Mouse (Mus musculus): ENCODE measurements at regions not wholly inside any gene's neighbourhood (a gene's known extent, or its start where the extent isn't known, plus 50 kb on each side); places are given as distances from the start of the nearest gene placed in this dataset.

DNA sequence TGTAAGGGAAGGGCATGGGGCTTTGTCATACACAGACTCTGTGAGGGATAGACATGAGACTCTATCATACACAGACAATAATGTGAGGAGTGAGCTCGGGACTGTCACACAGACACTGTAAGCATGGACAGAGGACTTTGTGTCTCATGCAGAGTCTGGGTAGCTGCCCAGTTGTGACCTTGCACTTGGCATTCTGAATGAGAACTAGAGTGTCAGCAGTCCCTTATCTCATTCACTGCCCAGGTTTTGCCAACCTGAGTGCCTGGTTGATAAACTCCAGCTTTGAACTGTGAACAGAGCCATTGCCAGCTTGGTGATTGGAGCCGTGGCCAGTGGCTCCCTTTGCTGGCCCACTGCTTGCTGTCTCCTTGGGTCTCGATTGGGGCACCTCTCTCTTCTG, 75.5 kb upstream of the Otos start:
- Histone ChIP-seq H3K4me1 (replicated peaks; ENCODE audit: control insufficient read depth, insufficient read depth, low read length) (no peaks in the 10 kb centered on the region), H3K9ac (ENCODE audit: low read depth, low read length) (no peak overlapping the region), H3K27ac (ENCODE audit: low read depth, low read length) (no peak overlapping the region), H3K36me3 (ENCODE audit: control insufficient read depth, insufficient read depth, low read length) (no peaks in the 10 kb centered on the region), H3K27me3 (ENCODE audit: control insufficient read depth, insufficient read depth, low read length) (no peaks in the 10 kb centered on the region), H3K4me2 (replicated peaks; ENCODE audit: low read depth, low read length) (no peak overlapping the region), H3K9me3 (ENCODE audit: control insufficient read depth, low read length) (no peaks in the 10 kb centered on the region), H3K4me3 (ENCODE audit: low read depth, low read length) (no peak overlapping the region)
- WGBS: 86% methylated on average over 3 of the region's 3 CpGs
- DNase-seq (ENCODE audit: low spot score) (no peak), ATAC-seq (ENCODE audit: low FRiP score) (no peak)

DNA sequence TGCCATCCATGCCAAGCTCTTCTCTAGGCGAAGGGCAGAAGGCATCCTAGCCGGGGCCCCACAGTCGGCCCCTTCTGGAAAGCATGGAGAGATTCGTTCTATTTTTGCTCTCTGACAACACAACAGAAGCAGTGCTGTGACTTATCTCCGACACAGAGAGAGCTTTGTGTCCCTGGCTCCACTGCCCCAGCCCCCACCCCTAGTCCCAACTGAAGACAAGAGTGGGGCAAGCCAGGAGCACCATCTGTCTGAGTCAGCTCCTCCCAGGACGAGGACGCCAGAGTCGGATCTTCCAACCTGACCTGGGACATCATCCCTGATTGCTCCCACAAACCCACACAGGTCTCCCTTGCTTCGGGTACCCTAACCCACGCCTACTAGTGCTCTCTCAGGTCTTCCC, 71.9 kb upstream of the Otos start:
- Histone ChIP-seq H3K4me2 (replicated peaks; ENCODE audit: low read depth, low read length) (no peak overlapping the region), H3K4me1 (replicated peaks; ENCODE audit: control insufficient read depth, insufficient read depth, low read length) (no peaks in the 10 kb centered on the region), H3K9me3 (ENCODE audit: control insufficient read depth, low read length) (no peaks in the 10 kb centered on the region), H3K27me3 (ENCODE audit: control insufficient read depth, insufficient read depth, low read length) (no peaks in the 10 kb centered on the region), H3K4me3 (ENCODE audit: low read depth, low read length) (no peak overlapping the region), H3K9ac (ENCODE audit: low read depth, low read length) (no peak overlapping the region), H3K27ac (ENCODE audit: low read depth, low read length) (no peak overlapping the region), H3K36me3 (ENCODE audit: control insufficient read depth, insufficient read depth, low read length) (no peaks in the 10 kb centered on the region)
- DNase-seq (ENCODE audit: low spot score) (no peak), ATAC-seq (ENCODE audit: low FRiP score) (no peak)
- WGBS: 73% methylated on average over 10 of the region's 10 CpGs

DNA sequence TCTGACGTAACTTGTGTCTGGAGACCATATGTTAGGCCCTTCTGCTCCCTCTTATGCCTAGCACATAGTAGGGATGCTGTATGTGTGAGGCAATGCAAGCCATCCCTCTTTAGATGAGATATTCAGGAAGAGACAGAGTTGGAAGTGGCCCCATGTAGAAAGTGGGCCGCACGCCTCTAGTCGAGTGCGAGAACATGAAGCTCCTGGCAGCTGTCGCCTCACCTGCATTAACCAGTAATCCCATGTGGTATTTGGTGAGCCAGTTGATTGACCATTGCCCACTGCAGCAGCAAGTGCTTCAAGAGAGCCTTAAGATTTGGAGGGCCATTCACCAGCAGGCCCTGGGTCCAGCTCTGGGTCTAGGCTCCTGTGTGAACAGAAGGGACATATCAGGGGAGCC, 71.2 kb upstream of the Otos start:
- H3K4me3 ChIP-seq (ENCODE audit: low read depth, low read length): no peak overlapping the region
- DNase-seq (ENCODE audit: low spot score) (no peak), ATAC-seq (ENCODE audit: low FRiP score) (no peak)
- 0 out of 2 replicates have a peak, but pooled peaks cover under 1% of the 10 kb centered on the region for H3K4me1 ChIP-seq (replicated peaks; ENCODE audit: control insufficient read depth, insufficient read depth, low read length)
- no peaks in the 10 kb centered on the region for H3K36me3 ChIP-seq (ENCODE audit: control insufficient read depth, insufficient read depth, low read length)
- no peaks in the 10 kb centered on the region for H3K9me3 ChIP-seq (ENCODE audit: control insufficient read depth, low read length)
- 95% methylated on average over 6 of the region's 6 CpGs for WGBS
- H3K27me3 ChIP-seq (ENCODE audit: control insufficient read depth, insufficient read depth, low read length): no peaks in the 10 kb centered on the region
- H3K4me2 ChIP-seq (replicated peaks; ENCODE audit: low read depth, low read length): no peak overlapping the region
- H3K27ac ChIP-seq (ENCODE audit: low read depth, low read length): no peak overlapping the region
- H3K9ac ChIP-seq (ENCODE audit: low read depth, low read length): no peak overlapping the region

DNA sequence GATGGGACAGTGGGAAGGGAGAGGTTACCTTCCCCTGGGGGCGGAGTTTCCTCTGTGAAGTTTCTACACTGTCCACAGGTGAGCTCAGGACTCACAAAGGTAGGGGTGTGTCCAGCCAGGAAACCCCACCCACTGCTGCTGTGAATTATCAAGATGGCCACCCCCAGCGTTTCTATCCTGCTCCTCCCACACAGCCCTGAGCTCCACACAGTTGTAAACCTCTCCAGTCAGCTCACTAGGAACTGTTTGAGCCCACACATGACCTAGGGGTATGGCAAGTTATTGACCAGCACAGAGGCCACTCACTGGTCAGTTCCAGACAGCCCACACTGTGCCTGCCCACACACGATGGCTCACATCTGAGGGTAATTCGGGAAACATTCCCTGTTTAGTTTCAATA, 69.5 kb upstream of the Otos start:
- no peaks in the 10 kb centered on the region for H3K27me3 ChIP-seq (ENCODE audit: control insufficient read depth, insufficient read depth, low read length)
- no peak overlapping the region for H3K27ac ChIP-seq (ENCODE audit: low read depth, low read length)
- H3K4me2 ChIP-seq (replicated peaks; ENCODE audit: low read depth, low read length): no peak overlapping the region
- H3K9me3 ChIP-seq (ENCODE audit: control insufficient read depth, low read length): no peaks in the 10 kb centered on the region
- no peak for ATAC-seq (ENCODE audit: low FRiP score)
- no peak overlapping the region for H3K4me3 ChIP-seq (ENCODE audit: low read depth, low read length)
- H3K36me3 ChIP-seq (ENCODE audit: control insufficient read depth, insufficient read depth, low read length): no peaks in the 10 kb centered on the region
- no peak for DNase-seq (ENCODE audit: low spot score)
- H3K4me1 ChIP-seq (replicated peaks; ENCODE audit: control insufficient read depth, insufficient read depth, low read length): peaks cover 2% of the 10 kb centered on the region; the same call in 1 of the 2 replicates
- 77% methylated on average over 4 of the region's 4 CpGs for WGBS
- no peak overlapping the region for H3K9ac ChIP-seq (ENCODE audit: low read depth, low read length)

DNA sequence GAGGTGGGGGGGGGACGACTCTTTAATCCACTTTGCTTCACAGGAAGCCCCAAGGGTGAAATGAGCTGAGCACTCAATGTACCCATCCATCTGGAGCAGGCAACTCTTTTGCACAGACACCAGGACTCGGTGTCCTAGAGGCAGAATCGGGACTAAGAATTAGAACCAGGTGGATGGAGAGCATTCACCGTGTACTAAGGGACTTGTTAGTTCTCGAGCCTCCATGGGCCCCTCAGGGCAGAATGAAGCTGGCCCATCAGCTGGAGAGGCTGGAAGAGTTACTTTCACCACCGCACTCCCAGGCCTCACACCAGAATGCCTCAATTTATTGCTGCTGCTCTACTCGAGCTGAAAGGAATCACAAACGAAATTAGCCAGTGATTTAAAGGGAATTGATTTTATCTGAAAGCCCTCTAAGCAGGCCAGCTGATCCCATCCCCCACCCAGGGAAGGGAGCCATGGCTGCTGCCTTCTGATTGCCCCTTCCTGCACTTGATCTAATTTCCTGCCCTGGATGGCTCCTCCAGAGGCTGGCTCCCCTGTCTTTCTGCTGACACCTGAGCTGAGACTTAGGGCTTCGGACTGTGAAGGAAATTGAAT, 66.2 kb upstream of the Otos start:
- Histone ChIP-seq H3K9ac (ENCODE audit: low read depth, low read length) (no peak overlapping the region), H3K36me3 (ENCODE audit: control insufficient read depth, insufficient read depth, low read length) (no peaks in the 10 kb centered on the region), H3K4me1 (replicated peaks; ENCODE audit: control insufficient read depth, insufficient read depth, low read length) (peaks cover 2% of the 10 kb centered on the region; the same call in 1 of the 2 replicates), H3K4me2 (replicated peaks; ENCODE audit: low read depth, low read length) (no peak overlapping the region), H3K4me3 (ENCODE audit: low read depth, low read length) (no peak overlapping the region), H3K27me3 (ENCODE audit: control insufficient read depth, insufficient read depth, low read length) (no peaks in the 10 kb centered on the region), H3K9me3 (ENCODE audit: control insufficient read depth, low read length) (no peaks in the 10 kb centered on the region), H3K27ac (ENCODE audit: low read depth, low read length) (no peak overlapping the region)
- ATAC-seq (ENCODE audit: low FRiP score): 0 out of 2 replicates have a peak, but pooled peaks have one; percentile 43
- 63% methylated on average over 9 of the region's 9 CpGs for WGBS
- peak; percentile 32 for DNase-seq (ENCODE audit: low spot score)

DNA sequence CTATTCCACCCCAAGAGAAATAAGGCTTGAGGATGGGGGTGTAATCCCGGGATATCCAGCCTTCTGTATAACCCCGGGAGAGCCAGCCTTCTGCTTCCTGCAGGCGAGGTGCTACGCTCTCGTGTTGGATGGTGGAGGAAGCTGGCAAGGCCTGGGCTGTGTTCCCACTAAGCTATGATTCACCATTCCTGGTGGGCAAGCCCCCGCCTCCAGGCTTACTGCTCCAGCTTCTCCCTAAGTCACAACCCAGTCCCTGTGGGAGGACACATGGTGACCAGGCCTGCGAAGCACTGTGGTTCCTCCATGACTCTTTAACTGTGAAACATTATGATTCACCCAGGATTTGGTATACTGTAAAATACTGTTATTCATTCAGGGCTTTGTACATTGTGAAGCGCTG, 63.7 kb upstream of the Otos start:
- no peak for DNase-seq (ENCODE audit: low spot score)
- Histone ChIP-seq H3K4me3 (ENCODE audit: low read depth, low read length) (no peak overlapping the region), H3K9me3 (ENCODE audit: control insufficient read depth, low read length) (no peaks in the 10 kb centered on the region), H3K27ac (ENCODE audit: low read depth, low read length) (no peak overlapping the region), H3K36me3 (ENCODE audit: control insufficient read depth, insufficient read depth, low read length) (no peaks in the 10 kb centered on the region), H3K4me2 (replicated peaks; ENCODE audit: low read depth, low read length) (no peak overlapping the region), H3K4me1 (replicated peaks; ENCODE audit: control insufficient read depth, insufficient read depth, low read length) (peaks cover 2% of the 10 kb centered on the region; the same call in 1 of the 2 replicates), H3K9ac (ENCODE audit: low read depth, low read length) (no peak overlapping the region), H3K27me3 (ENCODE audit: control insufficient read depth, insufficient read depth, low read length) (no peaks in the 10 kb centered on the region)
- 87% methylated on average over 8 of the region's 8 CpGs for WGBS
- no peak for ATAC-seq (ENCODE audit: low FRiP score)

DNA sequence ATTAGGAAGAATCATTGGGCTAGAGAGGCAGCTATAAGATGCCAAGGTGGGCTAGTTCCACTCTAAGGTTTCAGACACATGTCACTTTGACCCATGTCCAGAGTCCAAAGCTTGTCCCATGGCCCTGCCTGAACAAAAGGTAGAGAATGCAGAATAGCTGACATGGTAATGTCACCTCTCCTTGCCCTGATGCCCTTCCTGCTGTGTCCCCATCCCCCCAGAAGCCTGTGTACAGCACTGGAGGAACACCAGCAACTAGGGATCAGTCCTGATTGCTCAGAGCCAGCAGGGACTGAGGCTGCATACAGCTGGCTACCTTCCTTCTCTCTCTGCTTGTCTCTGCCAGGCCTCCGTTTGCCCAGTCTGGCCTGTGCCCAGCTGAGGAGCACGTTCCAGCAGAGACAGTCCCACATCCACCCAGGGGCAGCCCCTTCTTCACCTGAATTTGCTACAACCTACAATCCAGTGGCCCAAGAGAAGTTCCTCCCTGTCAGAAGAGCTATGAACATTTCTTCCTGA, 61.7 kb upstream of the Otos start:
- WGBS: 85% methylated on average over 2 of the region's 2 CpGs
- DNase-seq (ENCODE audit: low spot score): no peak
- Histone ChIP-seq H3K9me3 (ENCODE audit: control insufficient read depth, low read length) (no peaks in the 10 kb centered on the region), H3K4me1 (replicated peaks; ENCODE audit: control insufficient read depth, insufficient read depth, low read length) (peaks cover 2% of the 10 kb centered on the region; the same call in 1 of the 2 replicates), H3K27ac (ENCODE audit: low read depth, low read length) (no peak overlapping the region), H3K27me3 (ENCODE audit: control insufficient read depth, insufficient read depth, low read length) (no peaks in the 10 kb centered on the region), H3K36me3 (ENCODE audit: control insufficient read depth, insufficient read depth, low read length) (no peaks in the 10 kb centered on the region), H3K4me3 (ENCODE audit: low read depth, low read length) (no peak overlapping the region), H3K4me2 (replicated peaks; ENCODE audit: low read depth, low read length) (no peak overlapping the region), H3K9ac (ENCODE audit: low read depth, low read length) (no peak overlapping the region)
- no peak for ATAC-seq (ENCODE audit: low FRiP score)

DNA sequence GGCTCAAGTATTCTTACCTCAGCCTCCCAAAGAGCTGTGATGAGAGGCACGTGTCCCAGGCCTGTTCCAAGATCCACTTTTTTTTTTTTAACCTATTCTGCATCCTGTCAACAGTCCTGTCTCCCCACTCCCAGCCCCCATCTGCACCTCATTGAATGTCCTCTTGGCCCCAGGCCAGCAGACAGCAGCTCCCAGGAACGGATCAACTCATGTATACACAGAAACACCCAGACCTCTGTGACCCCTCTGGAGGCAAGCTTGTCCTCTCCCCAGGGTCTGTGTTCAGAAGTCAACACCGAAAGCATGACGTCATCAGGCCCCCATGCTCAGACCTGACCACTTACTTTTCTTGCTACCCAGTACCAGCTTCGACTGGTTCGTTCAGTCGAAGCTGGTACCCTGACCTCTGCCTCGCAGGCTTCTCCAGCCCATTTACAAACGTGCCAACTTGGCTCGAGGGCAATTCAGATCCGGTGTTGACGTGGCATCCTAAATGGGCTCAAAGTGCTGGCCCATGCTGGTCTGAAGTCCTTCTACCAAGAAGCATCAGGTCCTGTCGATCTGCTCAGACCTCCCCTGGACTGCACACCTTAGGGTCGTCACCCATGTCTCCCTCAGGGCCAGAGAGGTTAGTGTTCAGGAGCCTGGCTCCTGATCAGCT, 60.7 kb upstream of the Otos start:
- H3K9ac ChIP-seq (ENCODE audit: low read depth, low read length): no peak overlapping the region
- H3K9me3 ChIP-seq (ENCODE audit: control insufficient read depth, low read length): no peaks in the 10 kb centered on the region
- no peaks in the 10 kb centered on the region; the same call in 1 of the 2 replicates for H3K4me1 ChIP-seq (replicated peaks; ENCODE audit: control insufficient read depth, insufficient read depth, low read length)
- H3K36me3 ChIP-seq (ENCODE audit: control insufficient read depth, insufficient read depth, low read length): no peaks in the 10 kb centered on the region
- H3K27me3 ChIP-seq (ENCODE audit: control insufficient read depth, insufficient read depth, low read length): no peaks in the 10 kb centered on the region
- H3K27ac ChIP-seq (ENCODE audit: low read depth, low read length): no peak overlapping the region
- ATAC-seq (ENCODE audit: low FRiP score): no peak
- no peak overlapping the region for H3K4me2 ChIP-seq (replicated peaks; ENCODE audit: low read depth, low read length)
- WGBS: 77% methylated on average over 14 of the region's 14 CpGs
- DNase-seq (ENCODE audit: low spot score): no peak
- H3K4me3 ChIP-seq (ENCODE audit: low read depth, low read length): no peak overlapping the region
